Mouse (Mus musculus): ENCODE results near the gene Kdm2b.
A peak's percentile ranks its signal among the peaks of the same experiment; 100 is the strongest.

Gene Kdm2b

DNA sequence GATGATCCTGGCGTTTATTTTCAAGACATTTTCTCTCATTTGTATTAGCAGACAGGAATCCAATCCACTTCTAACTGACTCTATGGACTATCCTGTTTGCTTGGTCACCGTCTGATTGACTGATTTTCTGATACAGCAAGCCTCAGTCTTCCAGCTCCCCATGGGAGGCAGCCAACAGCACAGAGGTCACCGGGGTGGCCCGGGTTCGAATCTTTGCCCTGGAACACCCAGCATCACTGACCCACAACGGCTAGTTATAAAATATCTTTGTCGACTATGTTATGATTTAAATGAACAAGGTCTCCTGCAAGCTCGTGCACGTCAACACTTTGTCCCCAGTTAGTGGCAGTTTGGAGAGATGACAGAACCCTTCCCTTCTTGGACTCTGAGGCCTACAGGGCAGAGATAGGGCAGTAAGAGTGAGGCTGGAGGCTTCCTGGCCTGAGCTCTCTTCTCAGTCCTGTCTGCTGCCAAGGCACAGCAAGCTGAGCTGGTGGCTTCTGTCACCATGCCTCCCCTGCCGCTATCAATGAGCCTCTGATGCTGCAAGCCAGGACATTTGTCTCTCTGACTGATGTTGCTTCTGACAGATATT lies 65.7 kb downstream of the Kdm2b start:
- DNase-seq, result peak; percentile 66

DNA sequence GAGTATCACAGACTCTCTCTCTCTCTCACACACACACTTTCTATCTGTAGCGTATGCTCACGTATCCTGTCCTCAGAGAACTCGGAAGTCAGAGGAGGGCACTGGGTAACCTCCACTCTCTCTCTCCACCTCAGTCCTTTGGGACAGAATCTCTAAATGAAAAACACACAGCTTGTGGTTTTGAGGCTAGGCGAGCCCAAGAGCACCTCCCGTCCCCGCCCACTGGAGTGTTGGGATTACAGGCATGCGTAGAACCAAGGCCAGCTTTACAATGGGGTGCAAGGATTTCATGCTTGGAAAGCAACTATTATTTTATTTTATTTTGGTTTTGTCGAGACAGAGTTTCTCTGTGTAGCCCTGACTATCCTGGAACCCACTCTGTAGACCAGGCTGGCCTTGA lies 67.7 kb downstream of the Kdm2b start:
- no peak for DNase-seq

DNA sequence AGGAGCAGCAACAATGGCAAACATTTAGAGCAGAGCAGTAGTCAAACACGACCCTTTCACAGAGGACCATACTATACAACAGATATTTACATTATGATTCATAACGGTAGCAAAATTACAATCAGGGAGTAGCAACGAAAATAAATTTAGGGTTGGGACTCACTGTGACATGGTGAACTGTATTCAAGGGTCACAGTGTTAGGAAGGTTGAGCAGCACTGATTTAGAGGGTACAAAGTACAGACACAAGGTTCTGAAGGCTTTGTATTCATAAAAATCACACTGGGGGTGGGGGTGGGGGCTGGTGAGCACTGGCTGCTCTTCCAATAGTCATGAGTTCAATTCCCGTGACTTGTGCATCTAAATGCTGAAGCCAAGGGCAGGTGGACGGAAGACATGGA lies 69.1 kb downstream of the Kdm2b start:
- no peak for DNase-seq

DNA sequence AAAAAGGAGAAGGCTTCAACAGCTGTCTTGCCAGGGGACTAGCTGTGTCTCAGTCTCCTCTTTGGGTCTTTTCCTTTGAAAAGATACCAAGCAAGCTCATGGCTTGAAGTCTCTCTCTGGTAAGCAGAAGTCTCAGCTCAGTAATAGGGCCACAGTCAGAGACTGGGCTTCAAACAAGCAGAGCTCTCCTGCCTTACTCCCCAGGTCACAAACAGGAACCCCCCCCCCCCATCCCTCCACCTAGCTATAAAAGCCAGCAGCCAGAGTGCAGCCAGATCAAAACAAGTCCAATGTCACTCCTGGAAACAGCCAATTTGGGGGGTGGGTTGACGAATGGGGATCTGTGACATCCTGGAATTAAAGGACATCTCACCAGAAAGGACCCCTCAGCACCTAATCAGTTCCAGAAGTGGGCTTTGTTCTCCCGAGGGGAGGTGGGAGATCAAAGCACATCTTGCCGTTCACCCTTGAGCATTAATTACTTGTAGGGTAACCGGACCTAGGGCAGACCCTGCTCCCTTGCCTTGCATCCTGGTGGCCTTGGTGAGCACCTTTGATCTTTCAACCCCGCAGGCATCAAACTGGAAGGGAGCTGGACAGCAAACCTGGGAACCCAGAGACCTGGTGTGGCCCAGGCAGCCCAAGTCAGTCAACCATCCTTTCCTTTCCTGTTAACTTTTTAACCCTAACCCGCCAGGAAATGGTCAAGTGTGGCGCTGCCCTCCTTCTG lies 71.5 kb downstream of the Kdm2b start:
- no peak for DNase-seq

DNA sequence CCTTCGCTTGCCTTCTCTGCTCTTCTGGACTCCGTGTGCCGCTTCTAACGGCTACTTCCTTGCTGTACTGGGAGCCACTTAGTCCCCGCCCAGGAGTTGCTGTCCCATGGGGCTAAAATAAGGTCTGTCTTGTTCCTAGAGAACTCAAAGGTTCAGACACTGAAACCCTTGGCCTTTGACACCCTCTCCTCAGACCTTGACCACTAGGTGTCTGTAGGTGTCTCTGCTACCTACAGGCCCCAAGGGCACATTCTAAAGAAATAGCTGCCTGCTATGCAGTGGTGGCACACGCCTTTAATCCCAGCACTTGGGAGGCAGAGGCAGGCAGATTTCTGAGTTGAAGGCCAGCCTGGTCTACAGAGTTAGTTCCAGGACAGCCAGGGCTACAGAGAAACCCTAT lies 73.5 kb downstream of the Kdm2b start:
- no peak for DNase-seq

DNA sequence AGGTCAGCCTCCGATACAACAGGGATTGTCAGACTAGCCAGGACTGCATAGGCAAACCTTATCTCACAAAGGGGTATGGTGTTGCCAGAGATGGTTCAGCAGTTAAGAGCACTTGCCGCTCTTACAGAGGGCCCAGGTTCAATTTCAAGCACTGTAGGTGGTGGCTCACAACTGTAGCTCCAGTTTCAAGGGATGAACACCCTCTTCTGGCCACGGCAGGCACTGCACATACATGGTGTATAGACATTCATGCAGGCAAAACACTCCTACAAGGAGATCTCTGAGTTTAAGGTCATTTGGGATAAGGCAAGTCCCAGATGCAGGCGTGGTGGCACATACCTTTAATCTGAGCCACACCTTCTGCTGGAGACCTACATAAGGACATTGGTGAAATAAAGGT lies 76.8 kb downstream of the Kdm2b start:
- DNase-seq, result no peak

DNA sequence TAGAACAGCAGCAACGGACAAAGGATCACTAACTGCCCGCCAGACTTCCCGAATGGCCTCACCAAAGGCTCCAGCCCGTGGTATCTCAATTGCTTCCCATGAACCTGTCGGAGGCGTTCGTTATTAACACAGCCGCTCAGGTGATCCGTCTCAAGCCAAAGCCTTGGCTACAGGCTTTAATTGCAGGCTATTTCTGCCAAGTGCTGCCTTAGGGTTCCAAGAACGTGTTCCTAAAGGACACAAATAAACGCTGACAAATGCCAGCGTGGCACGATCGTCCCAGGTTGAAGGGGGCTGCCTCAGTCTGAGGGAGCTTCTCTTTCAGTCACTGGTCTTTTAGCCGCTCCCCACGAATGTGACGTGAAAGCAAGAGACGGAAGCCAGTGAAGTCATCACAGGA lies 80.1 kb downstream of the Kdm2b start:
- peak; percentile 41 for DNase-seq

DNA sequence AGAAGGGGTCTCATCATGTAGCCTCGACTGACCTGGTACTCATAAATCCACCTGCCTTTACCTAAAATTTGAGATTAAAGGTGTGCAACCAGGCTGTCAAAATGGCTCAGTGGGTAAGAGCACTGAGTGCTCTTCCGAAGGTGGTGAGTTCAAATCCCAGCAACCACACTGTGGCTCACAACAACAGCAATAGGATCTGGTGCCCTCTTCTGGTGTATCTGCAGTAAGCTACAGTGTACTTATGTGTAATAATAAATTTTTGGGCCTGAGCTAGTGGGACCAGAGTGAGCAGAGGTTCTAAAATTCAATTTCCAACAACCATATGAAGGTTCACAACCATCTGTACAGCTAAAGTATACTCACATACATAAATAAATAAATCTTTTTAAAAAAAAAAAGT lies 81.6 kb downstream of the Kdm2b start:
- DNase-seq, result no peak

DNA sequence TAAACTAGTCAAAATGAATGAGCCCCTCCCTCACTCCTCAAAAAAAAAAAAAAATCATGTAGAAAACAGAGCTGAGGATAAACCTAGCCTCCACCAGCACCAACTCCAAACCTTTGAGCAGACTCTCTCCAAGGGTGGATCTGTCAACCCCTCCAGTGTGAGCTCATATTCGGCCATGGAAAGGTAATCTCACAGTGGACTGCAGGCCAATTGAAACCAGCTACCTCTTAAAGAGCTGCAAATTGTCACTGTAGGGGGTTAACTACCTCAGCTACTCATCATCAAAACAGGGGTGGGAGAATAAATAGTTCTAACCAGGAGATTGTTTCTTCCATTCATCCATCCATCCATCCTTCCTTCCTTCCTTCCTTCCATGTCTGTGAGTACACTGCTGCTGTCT lies 82.4 kb downstream of the Kdm2b start:
- DNase-seq, result no peak

DNA sequence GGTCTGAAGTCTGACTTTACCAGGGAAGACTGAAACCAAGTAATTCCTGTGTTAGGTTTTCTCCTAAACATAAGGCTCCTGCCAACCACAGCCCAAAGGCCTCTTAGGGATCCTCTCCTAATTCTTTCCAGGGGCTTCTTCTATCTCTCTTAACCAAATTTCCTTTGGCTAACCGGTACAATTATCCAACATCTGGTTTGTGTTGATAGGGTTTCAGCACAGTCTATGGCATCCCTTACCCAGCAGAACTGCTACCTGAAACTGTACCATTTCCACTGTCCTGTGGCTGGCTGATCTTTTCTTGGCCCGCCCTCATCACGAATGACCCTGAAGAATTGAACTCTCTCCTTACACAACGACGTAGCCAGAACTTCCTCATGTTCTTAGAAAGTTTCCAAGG lies 86.5 kb downstream of the Kdm2b start:
- DNase-seq, result no peak

DNA sequence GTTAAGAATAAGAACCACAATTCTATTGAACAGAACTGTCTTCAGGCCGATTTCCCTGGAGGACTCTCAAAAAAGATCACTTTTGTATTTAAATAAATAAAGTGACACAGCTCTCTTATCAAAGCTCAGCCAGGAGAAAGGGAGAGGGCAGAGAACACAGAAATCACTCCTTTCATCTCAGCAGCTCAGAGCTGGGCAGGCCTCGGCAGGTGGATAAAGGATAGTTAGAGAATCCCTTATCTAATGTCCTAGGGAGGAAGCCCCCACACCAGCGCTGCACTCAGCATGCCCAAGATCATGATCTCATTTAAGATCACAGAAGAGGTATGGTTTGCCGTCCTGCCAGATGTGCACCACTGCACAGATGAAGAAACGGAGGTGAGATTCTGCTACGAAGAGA lies 87.4 kb downstream of the Kdm2b start:
- no peak for DNase-seq

DNA sequence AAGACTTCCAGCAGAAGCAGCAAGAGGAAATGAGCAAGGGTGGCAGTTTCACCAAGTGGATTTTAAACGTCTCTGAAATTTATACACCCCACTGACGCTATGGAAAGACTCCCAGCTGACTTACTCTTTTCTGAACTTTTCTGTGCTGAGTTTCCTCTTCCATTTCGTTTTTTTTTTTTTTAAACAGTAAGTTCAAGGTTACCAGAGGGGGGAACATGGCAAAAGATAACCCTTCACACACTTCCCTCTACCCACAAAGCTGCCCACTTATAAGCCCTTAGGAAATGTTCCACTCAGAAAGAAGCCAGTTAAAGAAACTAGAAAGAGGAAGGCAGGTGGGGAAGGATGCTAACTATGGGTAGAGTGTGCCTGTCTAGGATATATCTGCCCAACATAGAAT lies 88.0 kb downstream of the Kdm2b start:
- no peak for DNase-seq

DNA sequence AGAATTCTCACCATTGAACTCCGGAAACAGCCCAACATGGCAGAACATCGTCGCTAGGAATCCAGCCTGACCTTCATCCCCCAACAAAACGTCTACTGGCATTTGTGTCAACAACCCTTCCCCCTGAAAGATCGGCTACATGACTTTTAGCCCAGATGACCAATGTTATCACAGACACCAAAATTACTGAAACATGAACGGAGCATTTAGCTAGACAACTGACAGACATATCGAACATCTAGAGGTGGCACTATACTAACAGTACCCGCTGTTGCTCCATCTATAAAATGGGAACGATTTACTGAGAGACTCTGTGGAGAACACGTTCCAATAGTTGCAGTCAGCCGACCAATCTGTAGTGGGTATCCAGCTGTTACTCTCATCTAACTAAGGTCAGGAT lies 88.4 kb downstream of the Kdm2b start:
- DNase-seq, result no peak

DNA sequence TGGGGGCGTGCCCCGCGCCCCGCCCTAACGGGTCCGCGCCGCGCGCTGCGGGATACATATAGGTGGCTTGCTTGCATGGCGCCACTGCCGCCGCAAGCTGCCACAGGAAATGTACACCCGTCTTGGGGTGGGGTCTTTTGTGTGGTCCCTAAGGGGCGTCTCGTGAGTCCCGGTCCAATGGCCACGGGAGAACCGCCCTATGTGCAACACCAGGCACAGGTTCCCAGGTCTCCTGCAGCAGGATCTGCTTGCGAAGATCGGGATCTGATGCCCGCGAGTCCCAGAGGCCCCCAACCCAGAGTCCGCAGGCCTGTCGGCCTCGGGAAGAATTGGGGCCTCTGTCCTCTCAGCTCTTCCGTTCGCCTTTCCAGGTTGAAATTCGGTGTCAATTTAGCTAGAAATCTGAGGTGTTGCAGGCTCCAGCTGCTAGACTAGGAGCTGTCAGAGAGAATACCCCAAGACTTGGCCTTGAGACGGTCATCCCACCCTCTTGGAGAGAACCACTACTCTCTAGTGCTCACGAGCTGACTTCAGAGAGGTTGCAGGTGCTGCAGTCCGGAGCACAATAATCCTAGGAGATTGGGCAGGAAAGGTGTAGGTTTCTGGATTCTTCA lies 89.0 kb downstream of the Kdm2b start:
- no peak for DNase-seq

DNA sequence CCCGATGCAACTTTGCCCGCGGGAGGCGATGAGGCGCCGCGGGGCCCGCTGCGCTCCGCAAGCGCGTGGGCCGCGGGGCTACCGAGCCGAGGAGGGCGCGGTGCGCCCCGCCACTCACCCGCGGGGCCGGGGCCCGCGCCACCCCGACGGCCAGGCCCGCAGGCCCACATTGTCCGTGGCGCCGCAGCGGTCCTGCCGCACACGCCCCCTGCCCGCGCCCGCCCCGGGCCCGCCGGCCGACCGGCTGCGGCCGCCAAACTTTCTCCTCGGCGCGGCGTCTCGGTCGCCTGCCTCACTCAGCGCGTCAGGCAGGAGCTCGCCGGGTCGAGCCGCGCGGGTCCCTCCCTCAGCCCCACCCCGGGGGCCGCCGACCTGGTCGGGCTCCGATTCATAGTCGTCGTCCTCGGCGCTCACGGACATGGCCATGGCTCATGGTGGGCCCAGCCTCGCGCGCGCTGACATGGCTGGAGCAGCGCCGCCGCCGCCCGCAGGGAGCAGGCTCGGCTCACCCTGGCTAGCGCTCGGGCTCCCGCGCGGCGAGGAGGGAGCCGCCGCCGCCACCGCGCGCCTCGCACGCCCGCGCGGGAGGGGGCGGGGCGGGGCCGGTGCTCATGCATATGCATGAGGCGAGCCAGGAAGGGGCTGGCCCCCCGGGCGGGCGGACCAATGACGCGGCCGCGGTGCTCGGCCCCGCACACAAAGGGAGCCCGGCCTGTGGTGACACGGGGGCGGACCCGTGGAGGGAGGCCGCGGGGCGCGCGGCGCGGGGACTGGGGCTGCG lies 89.7 kb downstream of the Kdm2b start:
- DNase-seq, result peak; percentile 83

DNA sequence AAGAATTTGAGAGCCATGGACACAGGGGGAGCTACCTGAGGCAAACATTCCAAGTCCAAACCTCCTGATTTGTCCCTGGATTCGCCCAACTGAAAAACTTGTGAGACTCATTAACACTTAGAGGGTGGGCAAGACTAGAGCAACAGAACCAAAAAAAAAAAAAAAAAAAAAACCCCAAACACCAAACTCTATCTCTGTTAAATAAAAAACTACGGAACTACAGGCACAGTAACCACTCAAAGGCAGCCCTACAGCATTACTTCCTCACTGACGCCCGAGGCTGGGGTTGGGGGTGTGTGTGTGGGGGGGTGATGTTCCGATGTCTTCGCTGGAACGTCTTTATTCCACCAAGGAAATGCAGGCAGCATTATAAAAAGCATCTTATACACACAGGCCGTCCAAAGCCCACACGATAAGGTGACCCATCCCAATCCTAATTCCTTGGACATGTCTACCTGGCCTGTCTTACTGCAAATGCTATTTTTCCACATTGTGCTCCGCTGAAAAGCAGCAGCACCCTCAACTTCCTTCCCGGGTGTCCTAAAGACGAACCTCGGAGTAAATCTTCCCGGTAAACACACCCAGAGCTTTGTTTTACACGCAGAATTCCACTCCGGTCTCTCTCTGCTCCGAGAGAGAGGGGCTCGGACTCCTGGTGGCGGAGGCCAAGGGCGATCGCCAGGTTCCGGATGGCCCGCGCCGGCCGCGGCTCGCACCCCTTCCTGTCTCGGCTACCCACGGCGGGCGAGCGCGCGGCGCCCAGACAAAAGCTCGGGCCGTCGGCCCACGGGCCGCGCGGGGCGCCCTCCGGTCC lies 90.5 kb downstream of the Kdm2b start:
- peak; percentile 25 for DNase-seq

DNA sequence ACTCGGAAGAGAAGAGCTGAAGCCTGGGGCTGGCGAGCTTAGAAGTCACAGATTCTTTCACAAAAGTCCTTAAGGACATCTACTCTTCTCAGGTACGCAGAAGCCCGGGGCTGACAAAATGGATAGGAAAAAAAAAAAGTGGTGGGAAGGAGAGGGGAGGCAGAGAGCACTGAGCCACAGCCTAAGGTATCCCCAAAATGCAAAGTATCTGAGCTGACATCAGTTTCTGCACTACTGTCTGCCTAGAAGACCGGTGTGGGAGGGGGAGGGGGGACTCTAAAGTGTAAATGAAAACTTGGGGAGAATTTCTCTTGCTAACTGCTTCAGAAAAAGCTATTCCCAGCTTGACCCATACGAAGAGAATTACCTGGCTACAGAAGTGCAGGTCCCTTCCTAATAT lies 91.5 kb downstream of the Kdm2b start:
- DNase-seq, result no peak

DNA sequence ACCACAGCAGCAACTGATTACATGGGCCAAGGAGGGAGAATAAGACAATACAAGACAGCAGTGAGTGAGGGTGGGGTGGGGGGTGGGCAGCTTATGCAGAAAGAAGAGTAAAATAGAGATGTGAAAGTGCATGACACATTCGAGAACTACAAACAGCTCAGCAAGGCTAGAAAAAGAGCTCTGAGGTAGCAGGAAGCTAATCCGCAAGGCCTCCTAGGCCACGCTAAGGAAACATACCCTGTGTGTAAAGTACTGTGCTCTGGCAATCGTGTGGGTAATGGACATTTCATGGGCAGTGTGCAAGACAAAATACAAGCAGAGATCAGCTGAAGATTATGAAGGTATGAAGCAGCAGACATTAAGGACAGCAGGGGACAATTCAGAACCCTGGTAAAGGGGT lies 94.8 kb downstream of the Kdm2b start:
- DNase-seq, result no peak

DNA sequence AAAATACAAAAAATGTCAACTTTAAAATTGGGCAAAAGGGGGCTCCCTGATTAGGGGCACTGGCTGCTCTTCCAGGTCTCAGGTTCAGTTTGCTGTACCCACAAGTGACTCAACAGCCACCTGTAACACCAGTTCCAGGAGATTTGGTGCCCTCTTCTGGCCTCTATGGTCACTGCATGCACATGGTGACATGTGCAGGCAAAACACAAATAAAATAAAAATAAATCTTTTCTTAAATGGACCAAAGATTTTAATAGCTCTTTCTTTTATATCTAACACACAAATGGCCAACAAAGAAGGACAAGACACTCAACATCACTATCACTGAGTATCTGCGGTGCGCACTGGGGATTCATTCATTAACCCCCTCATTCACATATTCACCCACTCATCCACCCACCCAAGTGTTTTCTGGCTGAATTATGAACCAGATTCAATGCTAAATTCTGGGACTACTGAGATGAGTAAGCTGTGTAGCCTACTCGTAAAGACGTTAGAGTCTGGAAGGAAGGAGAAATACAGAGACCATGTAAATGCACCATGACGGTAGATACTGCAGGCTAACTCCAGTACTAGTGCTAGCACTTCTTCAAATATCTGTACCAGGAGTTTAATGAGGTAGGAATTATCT lies 95.5 kb downstream of the Kdm2b start:
- DNase-seq, result peak; percentile 60

DNA sequence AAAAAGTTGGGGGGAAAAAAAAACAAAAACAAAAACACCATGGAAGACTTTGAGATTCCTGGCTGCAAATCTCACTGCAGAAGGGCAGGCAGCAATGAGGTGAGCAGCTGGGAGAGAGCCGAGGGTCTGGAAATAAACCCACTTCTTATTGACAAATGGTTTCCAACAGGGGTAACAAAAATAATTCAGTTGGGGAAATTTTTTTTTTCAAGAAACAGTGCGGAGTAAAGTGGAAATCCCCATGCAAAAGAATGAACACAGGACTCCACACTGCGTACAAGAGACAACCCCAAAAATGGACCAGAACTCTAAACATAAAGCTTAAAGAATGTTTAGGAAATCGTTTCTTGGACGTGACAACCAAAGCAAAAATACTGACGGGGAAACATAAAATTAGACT lies 96.4 kb downstream of the Kdm2b start:
- DNase-seq, result no peak

DNA sequence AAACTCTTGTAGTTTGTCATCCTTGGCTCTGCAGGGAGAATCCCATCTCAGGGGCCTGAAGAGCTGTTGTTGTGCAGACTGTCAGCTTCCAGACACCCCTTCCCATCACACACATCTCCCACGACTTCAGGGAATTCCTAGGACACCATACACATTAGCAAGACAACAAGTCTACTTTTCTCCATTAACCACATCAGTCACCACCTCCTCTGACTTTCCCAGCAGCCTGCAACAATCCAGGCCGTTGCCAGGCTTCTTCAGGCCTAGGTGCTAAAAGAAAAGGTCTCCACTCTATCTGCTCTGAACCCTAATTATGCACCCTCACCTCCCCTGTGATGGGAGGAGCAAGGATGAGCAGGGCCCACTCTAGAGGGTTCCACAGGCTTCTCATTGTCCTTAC lies 99.2 kb downstream of the Kdm2b start:
- no peak for DNase-seq

DNA sequence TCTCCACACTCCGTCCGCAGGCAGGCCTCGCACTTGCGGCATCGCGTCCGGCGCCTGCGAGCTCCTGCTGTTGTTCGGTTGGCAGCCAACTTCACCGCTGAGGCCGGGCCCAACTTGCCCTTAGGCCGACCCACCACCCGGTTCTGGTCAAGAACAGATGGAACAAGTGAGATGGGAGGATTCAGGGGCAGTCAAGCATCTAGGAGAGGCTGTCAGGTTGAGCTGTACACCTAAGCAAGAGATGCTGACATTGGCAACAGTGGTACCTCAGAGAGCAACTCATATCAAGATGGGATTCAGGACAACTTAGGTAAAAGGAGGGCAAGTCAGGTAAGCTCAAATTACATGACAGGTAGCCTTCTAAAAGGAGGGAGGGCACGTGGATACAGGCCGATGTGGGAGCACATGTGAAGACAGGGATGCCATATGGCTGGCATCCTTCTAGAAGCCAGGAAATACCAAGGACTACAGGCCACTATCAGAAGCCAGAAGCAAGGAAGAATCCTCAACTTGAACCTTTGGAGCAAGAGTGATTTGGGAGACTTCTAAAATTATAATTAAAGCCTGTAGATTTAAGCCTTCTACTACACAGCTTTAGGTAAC lies 100.9 kb downstream of the Kdm2b start:
- DNase-seq, result peak; percentile 50
